Mouse (Mus musculus): ENCODE measurements around the gene Spaar. TPM values are rescaled to one million over a fixed set of nuclear protein-coding genes. Genes with fewer than 3 reads are reported as not detected.

The Spaar gene
- polyA plus RNA-seq, 1 experiment = not detected

GRCm38 (mm10) chr4:43727718-43728575, 1.9 kb upstream of the Spaar start:
- Histone ChIP-seq H3K4me1 (ENCODE audit: control insufficient read depth, insufficient read depth, low read length) (no peaks in the 10 kb centered on the region), H3K4me3 (ENCODE audit: insufficient read depth, low read length) (no peak overlapping the region), H3K27ac (ENCODE audit: insufficient read depth, low read depth, low read length) (no peak overlapping the region)
- TF ChIP-seq CTCF (IDR thresholded peaks at IDR 0.05; ENCODE audit: low read depth, low read length) = no peak
- TF ChIP-seq POLR2A (IDR thresholded peaks at IDR 0.05; ENCODE audit: borderline replicate concordance, low read depth, low read length) = no peak

GRCm38 (mm10) chr4:43728576-43728954, 1.3 kb upstream of the Spaar start:
- Histone ChIP-seq H3K27ac (ENCODE audit: insufficient read depth, low read depth, low read length) (no peak overlapping the region), H3K4me1 (ENCODE audit: control insufficient read depth, insufficient read depth, low read length) (no peaks in the 10 kb centered on the region), H3K4me3 (ENCODE audit: insufficient read depth, low read length) (no peak overlapping the region)
- TF ChIP-seq POLR2A (IDR thresholded peaks at IDR 0.05; ENCODE audit: borderline replicate concordance, low read depth, low read length) (no peak), CTCF (IDR thresholded peaks at IDR 0.05; ENCODE audit: low read depth, low read length) (no peak)

- H3K4me3 ChIP-seq (ENCODE audit: insufficient read depth, low read length) = no peak overlapping the region
- no peak for TF ChIP-seq CTCF (IDR thresholded peaks at IDR 0.05; ENCODE audit: low read depth, low read length)
- no peak for TF ChIP-seq POLR2A (IDR thresholded peaks at IDR 0.05; ENCODE audit: borderline replicate concordance, low read depth, low read length)
- H3K4me1 ChIP-seq (ENCODE audit: control insufficient read depth, insufficient read depth, low read length) = no peaks in the 10 kb centered on the region
- no peak overlapping the region for H3K27ac ChIP-seq (ENCODE audit: insufficient read depth, low read depth, low read length)
These were observed 708 bp upstream of the Spaar start for GRCm38 (mm10) chr4:43729126-43729525.

GRCm38 (mm10) chr4:43730750-43731297, 990 bp downstream of the Spaar start:
- H3K27ac ChIP-seq (ENCODE audit: insufficient read depth, low read depth, low read length) = no peak overlapping the region
- no peak for TF ChIP-seq CTCF (IDR thresholded peaks at IDR 0.05; ENCODE audit: low read depth, low read length)
- no peak for TF ChIP-seq POLR2A (IDR thresholded peaks at IDR 0.05; ENCODE audit: borderline replicate concordance, low read depth, low read length)
- H3K4me3 ChIP-seq (ENCODE audit: insufficient read depth, low read length) = no peak overlapping the region
- no peaks in the 10 kb centered on the region for H3K4me1 ChIP-seq (ENCODE audit: control insufficient read depth, insufficient read depth, low read length)

- H3K4me3 ChIP-seq (ENCODE audit: insufficient read depth, low read length) = no peak overlapping the region
These were observed 2.3 kb downstream of the Spaar start for GRCm38 (mm10) chr4:43732171-43732570.

GRCm38 (mm10) chr4:43733186-43733585, 3.4 kb downstream of the Spaar start:
- H3K4me3 ChIP-seq (ENCODE audit: insufficient read depth, low read length) = no peak overlapping the region
- TF ChIP-seq CTCF (IDR thresholded peaks at IDR 0.05; ENCODE audit: low read depth, low read length) (no peak), POLR2A (IDR thresholded peaks at IDR 0.05; ENCODE audit: borderline replicate concordance, low read depth, low read length) (no peak)
- no peaks in the 10 kb centered on the region for H3K4me1 ChIP-seq (ENCODE audit: control insufficient read depth, insufficient read depth, low read length)
- no peak overlapping the region for H3K27ac ChIP-seq (ENCODE audit: insufficient read depth, low read depth, low read length)

More at GRCm38 (mm10) chr4:43732171-43732570, 2.3 kb downstream of the Spaar start:
- no peaks in the 10 kb centered on the region for H3K4me1 ChIP-seq (ENCODE audit: control insufficient read depth, insufficient read depth, low read length)
- no peak overlapping the region for H3K27ac ChIP-seq (ENCODE audit: insufficient read depth, low read depth, low read length)
- TF ChIP-seq CTCF (IDR thresholded peaks at IDR 0.05; ENCODE audit: low read depth, low read length) = no peak
- TF ChIP-seq POLR2A (IDR thresholded peaks at IDR 0.05; ENCODE audit: borderline replicate concordance, low read depth, low read length) = no peak

GRCm38 (mm10) chr4:43737144-43737543, 7.3 kb downstream of the Spaar start:
- TF ChIP-seq POLR2A (IDR thresholded peaks at IDR 0.05; ENCODE audit: borderline replicate concordance, low read depth, low read length) (no peak), CTCF (IDR thresholded peaks at IDR 0.05; ENCODE audit: low read depth, low read length) (no peak)

GRCm38 (mm10) chr4:43738989-43739674, 9.3 kb downstream of the Spaar start:
- no peak for TF ChIP-seq CTCF (IDR thresholded peaks at IDR 0.05; ENCODE audit: low read depth, low read length)
- H3K4me1 ChIP-seq (ENCODE audit: control insufficient read depth, insufficient read depth, low read length) = no peaks in the 10 kb centered on the region
- H3K4me3 ChIP-seq (ENCODE audit: insufficient read depth, low read length) = no peak overlapping the region
- no peak overlapping the region for H3K27ac ChIP-seq (ENCODE audit: insufficient read depth, low read depth, low read length)

More at GRCm38 (mm10) chr4:43737144-43737543, 7.3 kb downstream of the Spaar start:
- Histone ChIP-seq H3K4me3 (ENCODE audit: insufficient read depth, low read length) (no peak overlapping the region), H3K27ac (ENCODE audit: insufficient read depth, low read depth, low read length) (no peak overlapping the region), H3K4me1 (ENCODE audit: control insufficient read depth, insufficient read depth, low read length) (no peaks in the 10 kb centered on the region)

GRCm38 (mm10) chr4:43741526-43741925, 11.7 kb downstream of the Spaar start:
- Histone ChIP-seq H3K27ac (ENCODE audit: insufficient read depth, low read depth, low read length) (no peak overlapping the region), H3K4me1 (ENCODE audit: control insufficient read depth, insufficient read depth, low read length) (no peaks in the 10 kb centered on the region), H3K4me3 (ENCODE audit: insufficient read depth, low read length) (no peak overlapping the region)
- TF ChIP-seq CTCF (IDR thresholded peaks at IDR 0.05; ENCODE audit: low read depth, low read length) (no peak), POLR2A (IDR thresholded peaks at IDR 0.05; ENCODE audit: borderline replicate concordance, low read depth, low read length) (no peak)

GRCm38 (mm10) chr4:43742637-43743036, 12.8 kb downstream of the Spaar start:
- H3K4me1 ChIP-seq (ENCODE audit: control insufficient read depth, insufficient read depth, low read length) = no peaks in the 10 kb centered on the region
- no peak overlapping the region for H3K27ac ChIP-seq (ENCODE audit: insufficient read depth, low read depth, low read length)
- H3K4me3 ChIP-seq (ENCODE audit: insufficient read depth, low read length) = no peak overlapping the region
- TF ChIP-seq POLR2A (IDR thresholded peaks at IDR 0.05; ENCODE audit: borderline replicate concordance, low read depth, low read length) (no peak), CTCF (IDR thresholded peaks at IDR 0.05; ENCODE audit: low read depth, low read length) (no peak)
